Mouse (Mus musculus): ENCODE measurements around the gene Auts2. TPM values are rescaled to one million over a fixed set of nuclear protein-coding genes. Genes with fewer than 3 reads are reported as not detected.

Auts2 gene
- total RNA-seq, 1 experiment, result 9.9 TPM

DNA sequence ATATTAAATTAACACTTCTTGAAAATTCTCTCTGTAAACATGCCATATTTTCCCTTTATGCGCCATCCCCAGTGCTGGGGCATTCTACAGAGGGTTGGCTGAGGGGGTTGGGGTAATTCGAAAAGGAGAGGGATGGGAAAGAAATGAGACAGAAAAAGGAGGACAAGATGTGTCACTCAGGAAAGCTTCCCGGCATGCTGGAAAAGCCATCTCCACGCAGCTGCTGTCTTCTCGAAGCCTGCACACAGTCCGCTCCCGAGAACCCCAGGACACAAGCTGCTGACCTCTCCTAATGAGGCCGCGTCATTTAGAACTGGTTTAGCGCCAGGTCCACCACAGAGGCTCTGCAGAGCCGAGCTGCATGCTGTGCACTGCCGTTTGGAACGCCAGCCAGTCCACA is 825.1 kb downstream of the Auts2 start:
- no peaks in the 10 kb centered on the region for H3K4me1 ChIP-seq (ENCODE audit: control insufficient read depth in 2 of 2, insufficient read depth in 2 of 2, low read length in 2 of 2, poor library complexity in 1 of 2)
- TF ChIP-seq CHD2 (IDR thresholded peaks at IDR 0.05; ENCODE audit: low read depth, low read length), result no peak
- TF ChIP-seq MAFK (IDR thresholded peaks at IDR 0.05; ENCODE audit: insufficient read depth, low read depth, low read length), result no peak
- no peak for TF ChIP-seq ZC3H11A (IDR thresholded peaks at IDR 0.05; ENCODE audit: borderline replicate concordance, low read depth, low read length)
- no peak for TF ChIP-seq ZNF384 (IDR thresholded peaks at IDR 0.05; ENCODE audit: low read depth, low read length)
- no peak for TF ChIP-seq HCFC1 (IDR thresholded peaks at IDR 0.05; ENCODE audit: borderline replicate concordance, insufficient read depth, low read length)

DNA sequence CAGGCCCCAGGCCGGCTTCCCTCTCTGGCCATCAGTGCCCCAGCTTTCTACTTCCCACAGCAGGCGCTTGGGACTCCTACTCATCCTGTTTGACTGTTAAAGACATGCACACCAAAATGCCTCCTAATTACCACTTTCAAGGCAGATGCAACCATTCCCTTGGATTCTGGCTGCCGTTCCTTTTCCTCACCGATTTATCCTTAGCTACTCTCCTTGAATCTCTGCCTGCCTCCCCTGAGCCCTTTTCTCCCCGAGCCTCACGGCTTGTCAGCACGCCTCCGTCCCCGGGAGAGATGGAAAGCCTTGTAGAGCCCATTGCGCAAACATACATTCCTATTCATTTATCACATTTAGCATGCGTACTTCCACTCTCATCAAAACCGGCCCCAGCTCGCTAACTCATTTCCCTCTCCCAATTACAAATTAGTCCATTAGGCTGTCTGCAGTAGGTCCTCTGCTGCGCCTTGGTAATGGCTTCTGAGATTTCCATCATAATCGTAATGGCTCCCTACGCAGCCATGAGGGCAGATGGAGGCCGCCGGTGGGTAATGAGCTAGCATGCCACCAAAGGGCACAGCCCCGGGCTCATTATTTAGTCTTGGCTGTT is 825.7 kb downstream of the Auts2 start:
- no peaks in the 10 kb centered on the region for H3K36me3 ChIP-seq (ENCODE audit: control insufficient read depth, insufficient read depth, low read length, poor library complexity, severe bottlenecking)
- no peak for DNase-seq (ENCODE audit: low read depth, low spot score)
- no peak for TF ChIP-seq MAFK (IDR thresholded peaks at IDR 0.05; ENCODE audit: insufficient read depth, low read depth, low read length)
- H3K4me3 ChIP-seq (ENCODE audit: insufficient read depth in 1 of 2, low read depth in 1 of 2, low read length in 2 of 2, poor library complexity in 1 of 2, severe bottlenecking in 1 of 2), result no peak overlapping the region
- no peak overlapping the region for H3K9ac ChIP-seq (ENCODE audit: insufficient read depth, low read depth, low read length, poor library complexity, severe bottlenecking)
- in situ Hi-C loops (cut with MboI; ENCODE audit: low sequenced_read_pairs in 2 of 2, unreplicated experiment in 2 of 2), result no loop called here
- H3K9me3 ChIP-seq (ENCODE audit: control insufficient read depth, insufficient read depth, low read depth, low read length), result no peaks in the 10 kb centered on the region
- no peak overlapping the region for H3K27ac ChIP-seq (ENCODE audit: insufficient read depth, low read depth, low read length, poor library complexity, severe bottlenecking)
- no peaks in the 10 kb centered on the region for H3K4me1 ChIP-seq (ENCODE audit: control insufficient read depth in 2 of 2, insufficient read depth in 2 of 2, low read length in 2 of 2, poor library complexity in 1 of 2)

More for the DNA sequence above, 825.1 kb downstream of the Auts2 start:
- Histone ChIP-seq H3K4me3 (ENCODE audit: insufficient read depth in 1 of 2, low read depth in 1 of 2, low read length in 2 of 2, poor library complexity in 1 of 2, severe bottlenecking in 1 of 2) (no peak overlapping the region), H3K9me3 (ENCODE audit: control insufficient read depth, insufficient read depth, low read depth, low read length) (no peaks in the 10 kb centered on the region), H3K27ac (ENCODE audit: insufficient read depth, low read depth, low read length, poor library complexity, severe bottlenecking) (no peak overlapping the region), H3K36me3 (ENCODE audit: control insufficient read depth, insufficient read depth, low read length, poor library complexity, severe bottlenecking) (no peaks in the 10 kb centered on the region), H3K9ac (ENCODE audit: insufficient read depth, low read depth, low read length, poor library complexity, severe bottlenecking) (no peak overlapping the region)
- no peak for DNase-seq (ENCODE audit: low read depth, low spot score)
- in situ Hi-C loops (cut with MboI; ENCODE audit: low sequenced_read_pairs in 2 of 2, unreplicated experiment in 2 of 2), result no loop called here

DNA sequence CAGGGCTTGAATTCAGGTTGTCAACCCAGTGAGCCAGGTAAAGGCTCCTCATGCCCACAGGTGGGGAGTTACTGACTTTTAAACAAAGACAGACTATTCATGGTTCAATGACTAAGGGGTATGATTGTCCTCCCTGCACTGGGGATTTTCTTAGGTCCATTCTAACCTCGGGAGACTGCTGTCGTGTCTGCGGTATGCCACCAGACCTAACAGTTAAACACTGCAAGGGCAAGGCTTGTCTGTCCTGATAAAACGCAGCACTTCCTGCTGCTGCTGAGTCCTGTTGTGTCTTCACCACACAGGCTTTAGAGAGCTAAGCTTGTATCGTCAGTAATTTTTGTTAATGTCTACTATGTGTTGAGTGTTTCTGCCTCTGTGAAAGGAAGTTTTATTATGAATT is 828.2 kb downstream of the Auts2 start:
- Histone ChIP-seq H3K27ac (ENCODE audit: insufficient read depth, low read depth, low read length, poor library complexity, severe bottlenecking) (no peak overlapping the region), H3K4me3 (ENCODE audit: insufficient read depth in 1 of 2, low read depth in 1 of 2, low read length in 2 of 2, poor library complexity in 1 of 2, severe bottlenecking in 1 of 2) (no peak overlapping the region), H3K9me3 (ENCODE audit: control insufficient read depth, insufficient read depth, low read depth, low read length) (no peaks in the 10 kb centered on the region), H3K36me3 (ENCODE audit: control insufficient read depth, insufficient read depth, low read length, poor library complexity, severe bottlenecking) (no peaks in the 10 kb centered on the region), H3K9ac (ENCODE audit: insufficient read depth, low read depth, low read length, poor library complexity, severe bottlenecking) (no peak overlapping the region), H3K4me1 (ENCODE audit: control insufficient read depth in 2 of 2, insufficient read depth in 2 of 2, low read length in 2 of 2, poor library complexity in 1 of 2) (no peaks in the 10 kb centered on the region)
- DNase-seq (ENCODE audit: low read depth, low spot score), result no peak
- TF ChIP-seq CHD2 (IDR thresholded peaks at IDR 0.05; ENCODE audit: low read depth, low read length) (no peak), HCFC1 (IDR thresholded peaks at IDR 0.05; ENCODE audit: borderline replicate concordance, insufficient read depth, low read length) (no peak), ZNF384 (IDR thresholded peaks at IDR 0.05; ENCODE audit: low read depth, low read length) (no peak), MAFK (IDR thresholded peaks at IDR 0.05; ENCODE audit: insufficient read depth, low read depth, low read length) (no peak), ZC3H11A (IDR thresholded peaks at IDR 0.05; ENCODE audit: borderline replicate concordance, low read depth, low read length) (no peak)
- in situ Hi-C loops (cut with MboI; ENCODE audit: low sequenced_read_pairs in 2 of 2, unreplicated experiment in 2 of 2), result no loop called here

DNA sequence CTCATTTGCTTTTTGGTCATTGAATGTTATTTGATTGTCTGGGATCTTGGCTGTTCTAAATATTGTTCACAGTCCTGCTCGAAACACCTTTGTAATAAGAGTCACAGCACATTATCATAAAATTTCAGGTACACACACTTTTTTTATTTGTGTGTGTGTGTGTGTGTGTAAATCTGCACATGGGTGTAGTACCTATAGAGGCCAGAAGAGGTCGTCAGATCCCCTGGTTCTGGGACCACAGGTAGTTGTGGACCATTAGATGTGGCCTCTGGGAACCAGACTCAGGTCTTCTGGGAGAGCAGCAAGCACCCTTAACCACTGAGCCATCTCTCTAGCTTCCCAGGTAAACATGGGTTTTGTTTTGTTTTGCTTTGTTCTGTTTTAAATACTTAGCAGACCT is 830.7 kb downstream of the Auts2 start:
- Histone ChIP-seq H3K27ac (ENCODE audit: insufficient read depth, low read depth, low read length, poor library complexity, severe bottlenecking) (no peak overlapping the region), H3K9me3 (ENCODE audit: control insufficient read depth, insufficient read depth, low read depth, low read length) (no peaks in the 10 kb centered on the region), H3K36me3 (ENCODE audit: control insufficient read depth, insufficient read depth, low read length, poor library complexity, severe bottlenecking) (no peaks in the 10 kb centered on the region), H3K9ac (ENCODE audit: insufficient read depth, low read depth, low read length, poor library complexity, severe bottlenecking) (no peak overlapping the region), H3K4me1 (ENCODE audit: control insufficient read depth in 2 of 2, insufficient read depth in 2 of 2, low read length in 2 of 2, poor library complexity in 1 of 2) (no peaks in the 10 kb centered on the region), H3K4me3 (ENCODE audit: insufficient read depth in 1 of 2, low read depth in 1 of 2, low read length in 2 of 2, poor library complexity in 1 of 2, severe bottlenecking in 1 of 2) (no peak overlapping the region)
- no peak for TF ChIP-seq ZNF384 (IDR thresholded peaks at IDR 0.05; ENCODE audit: low read depth, low read length)
- TF ChIP-seq CHD2 (IDR thresholded peaks at IDR 0.05; ENCODE audit: low read depth, low read length), result no peak
- TF ChIP-seq HCFC1 (IDR thresholded peaks at IDR 0.05; ENCODE audit: borderline replicate concordance, insufficient read depth, low read length), result no peak
- peak; percentile 1; the same call in 1 of the 2 replicates for TF ChIP-seq ZC3H11A (IDR thresholded peaks at IDR 0.05; ENCODE audit: borderline replicate concordance, low read depth, low read length)
- TF ChIP-seq MAFK (IDR thresholded peaks at IDR 0.05; ENCODE audit: insufficient read depth, low read depth, low read length), result no peak
- DNase-seq (ENCODE audit: low read depth, low spot score), result no peak
- in situ Hi-C loops (cut with MboI; ENCODE audit: low sequenced_read_pairs in 2 of 2, unreplicated experiment in 2 of 2), result no loop called here
